Mouse (Mus musculus): ENCODE data around the gene Mypn.

The Mypn gene

DNA sequence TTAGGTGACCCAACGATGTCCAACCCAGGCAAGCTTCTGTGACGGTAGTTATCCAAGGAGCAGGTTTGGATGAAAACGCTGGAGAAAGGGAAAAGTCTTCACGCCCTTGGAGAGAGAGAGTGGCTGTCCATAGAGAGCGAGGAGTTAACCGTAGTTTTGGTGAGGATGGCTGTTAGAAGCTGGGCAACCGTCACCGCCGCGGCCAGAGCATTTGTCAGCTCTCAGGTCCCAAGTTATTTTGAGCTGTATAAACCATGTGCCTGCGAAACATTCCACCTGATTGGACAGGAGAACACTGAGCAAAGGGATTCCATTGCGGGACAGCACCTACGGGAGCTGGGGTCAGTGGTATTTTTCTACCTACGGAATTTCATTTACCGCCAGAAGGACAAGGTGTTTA is at the start of gene Mypn:
TSS of gene Mypn (minus strand) at position 225 of the 400 bp plus-strand sequence.
- no peak for DNase-seq

DNA sequence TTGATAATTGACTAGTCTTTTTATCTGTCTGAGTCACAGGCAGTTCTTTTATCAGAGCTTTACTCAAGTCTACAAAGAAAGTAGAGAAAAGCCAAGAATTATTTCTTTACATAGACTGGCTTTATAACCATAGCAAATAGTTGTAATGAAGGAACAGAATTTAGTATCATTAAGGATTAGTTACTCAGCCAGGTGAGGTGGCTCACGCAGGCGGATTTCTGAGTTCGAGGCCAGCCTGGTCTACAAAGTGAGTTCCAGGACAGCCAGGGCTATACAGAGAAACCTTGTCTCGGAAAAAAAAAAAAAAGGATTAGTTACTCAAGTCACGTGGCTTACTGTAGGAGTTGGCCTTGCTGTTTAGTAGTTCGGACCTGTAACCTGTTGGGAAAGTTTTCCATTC is 44.7 kb upstream of the Mypn start:
- DNase-seq, result no peak

DNA sequence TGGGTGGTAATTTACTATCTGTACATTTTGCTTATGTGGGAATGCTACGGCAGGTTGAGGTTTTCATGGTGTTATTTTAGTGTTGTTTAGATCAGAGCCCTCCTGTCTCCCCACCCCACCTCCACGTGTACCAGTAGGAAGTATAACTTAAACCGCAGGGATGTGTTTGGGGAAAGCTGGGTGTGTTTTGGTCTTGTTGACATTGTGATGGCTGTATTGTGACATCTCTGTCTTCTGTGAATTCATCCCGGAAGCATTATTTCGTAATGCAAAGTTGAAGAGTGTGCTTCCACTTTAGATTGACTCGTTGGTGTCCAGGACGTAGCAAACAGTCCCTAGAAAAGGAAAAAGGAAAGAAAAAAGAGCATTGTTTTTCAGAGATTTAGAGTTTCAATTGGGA is 43.7 kb upstream of the Mypn start:
- DNase-seq, result no peak

DNA sequence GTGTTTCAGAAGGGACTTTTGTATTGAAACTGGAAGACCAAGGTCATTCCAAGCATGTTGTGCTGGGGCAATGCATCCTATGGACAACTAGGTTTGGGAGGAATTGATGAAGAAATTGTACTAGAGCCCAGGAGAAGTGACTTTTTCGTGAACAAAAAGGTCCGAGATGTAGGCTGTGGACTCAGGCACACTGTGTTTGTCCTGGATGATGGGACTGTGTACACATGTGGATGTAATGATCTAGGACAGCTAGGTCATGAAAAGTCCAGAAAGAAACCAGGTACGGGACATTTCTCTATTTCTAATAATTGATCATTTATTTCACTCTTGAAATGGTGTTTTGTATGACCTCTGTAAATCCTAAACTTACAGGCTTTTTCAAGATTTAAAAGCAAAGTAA is 42.1 kb upstream of the Mypn start:
- DNase-seq, result no peak

DNA sequence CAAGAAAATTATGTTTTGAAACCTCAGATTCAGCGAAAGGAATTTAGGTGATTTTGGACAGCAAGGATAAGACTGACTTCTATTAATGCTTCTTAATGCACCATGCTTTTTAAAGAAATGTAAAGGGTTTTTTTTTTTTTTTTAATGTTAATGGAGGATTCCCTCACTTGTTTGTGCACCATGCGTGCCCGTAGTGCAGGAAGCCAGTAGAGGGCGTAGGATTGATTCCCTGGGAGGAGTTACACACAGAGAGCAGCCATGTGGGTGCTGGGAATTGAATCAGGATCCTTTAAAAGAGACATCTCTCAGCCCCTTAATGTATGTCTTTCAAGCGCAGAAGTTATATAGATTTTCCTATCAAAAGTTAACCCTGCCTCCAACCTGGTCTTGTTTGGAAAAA is 41.0 kb upstream of the Mypn start:
- DNase-seq, result peak in 1 of 2 experiments; percentile 9

DNA sequence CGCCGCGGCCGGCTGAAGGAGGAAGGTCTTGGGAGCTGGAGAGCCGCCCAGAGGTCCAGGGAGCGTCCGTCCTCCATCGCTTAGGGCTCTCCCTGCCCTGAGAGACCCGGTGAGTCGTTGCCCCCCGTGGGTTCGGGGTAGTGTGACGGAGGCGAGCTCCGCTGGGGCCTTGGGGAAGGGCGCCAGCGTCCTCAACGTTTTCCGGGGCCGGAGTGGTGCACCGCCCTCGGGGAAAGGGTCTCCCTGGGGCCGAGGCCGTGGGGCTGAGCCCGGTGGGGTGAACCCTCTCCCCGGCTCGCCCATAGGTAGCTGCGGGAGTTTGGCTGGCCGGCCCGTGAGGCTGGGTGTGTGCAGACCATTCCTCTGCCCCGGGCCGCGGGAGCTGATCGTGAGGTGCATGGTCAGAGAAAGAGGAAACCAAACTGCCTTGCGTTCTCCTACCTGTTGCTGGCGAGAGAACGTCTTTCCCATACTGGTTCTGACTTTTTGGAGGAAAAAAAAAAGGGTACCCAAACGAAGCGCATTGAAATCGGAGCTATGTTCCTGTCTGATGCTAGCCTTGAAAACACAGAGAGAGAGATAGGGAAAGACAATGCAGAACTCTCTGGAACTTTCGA is 40.4 kb upstream of the Mypn start:
- no peak for DNase-seq

DNA sequence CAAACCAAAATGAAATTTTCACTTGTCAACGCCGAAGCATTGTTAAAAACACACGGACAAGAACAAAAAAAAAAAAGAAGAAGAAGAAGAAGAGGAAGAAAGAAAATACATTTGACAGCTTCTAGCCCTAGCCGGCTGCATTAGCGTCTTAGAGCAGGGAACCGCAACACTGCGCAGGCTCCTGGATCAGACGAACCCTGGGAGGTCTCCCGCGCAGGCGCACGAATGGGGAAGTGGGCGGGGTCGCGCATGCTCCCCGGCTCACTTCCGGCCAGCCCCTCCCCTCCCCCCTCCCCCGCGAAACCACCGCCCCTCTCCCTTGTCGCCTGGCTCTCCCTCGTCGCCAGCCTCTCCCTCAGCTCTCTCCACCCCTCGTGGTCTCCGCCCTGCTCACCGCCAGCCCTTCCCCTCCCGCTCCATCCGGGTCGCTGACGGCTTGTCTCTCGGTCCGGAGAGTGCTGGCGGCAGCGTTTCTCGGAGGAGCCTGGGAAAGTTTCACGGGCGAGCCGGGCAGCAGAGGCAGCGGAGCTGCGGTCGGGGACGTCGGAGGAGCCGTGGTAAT is 39.8 kb upstream of the Mypn start, which contains the start of gene Herc4:
TSS of gene Herc4 (plus strand) at position 318 of the 562 bp plus-strand sequence.
- peak; percentile 96 to 98 for DNase-seq

DNA sequence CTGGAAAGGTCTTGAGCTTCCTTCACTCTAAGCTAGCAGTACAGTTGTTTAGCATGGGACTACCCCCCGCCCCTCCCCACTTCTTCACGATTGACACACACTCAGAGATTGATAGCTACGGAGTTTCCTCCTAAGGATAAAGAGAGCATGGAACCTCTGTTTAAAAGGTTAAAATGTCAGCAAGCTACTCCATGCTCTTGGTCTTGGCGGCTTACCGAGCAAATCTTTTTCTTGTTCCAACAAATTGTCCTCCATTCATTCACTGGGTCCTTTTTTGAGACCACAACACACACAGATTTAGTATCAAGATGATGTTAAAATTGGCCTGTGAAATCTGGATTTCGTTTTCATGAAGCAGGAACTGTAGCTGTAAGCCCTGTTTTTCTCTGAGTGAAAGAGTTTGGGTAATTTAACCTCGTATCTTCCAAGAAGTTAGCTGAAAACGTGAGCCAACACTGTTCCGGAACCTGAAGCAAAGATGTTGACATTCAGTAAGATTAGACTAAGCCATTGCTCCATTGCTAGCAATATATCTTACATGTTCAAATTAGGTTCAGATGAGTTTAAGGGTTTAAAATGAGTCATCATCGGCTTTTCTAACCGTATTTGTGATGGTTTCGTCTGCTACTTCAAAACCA is 39.2 kb upstream of the Mypn start:
- peak in 1 of 2 experiments; percentile 5 for DNase-seq

DNA sequence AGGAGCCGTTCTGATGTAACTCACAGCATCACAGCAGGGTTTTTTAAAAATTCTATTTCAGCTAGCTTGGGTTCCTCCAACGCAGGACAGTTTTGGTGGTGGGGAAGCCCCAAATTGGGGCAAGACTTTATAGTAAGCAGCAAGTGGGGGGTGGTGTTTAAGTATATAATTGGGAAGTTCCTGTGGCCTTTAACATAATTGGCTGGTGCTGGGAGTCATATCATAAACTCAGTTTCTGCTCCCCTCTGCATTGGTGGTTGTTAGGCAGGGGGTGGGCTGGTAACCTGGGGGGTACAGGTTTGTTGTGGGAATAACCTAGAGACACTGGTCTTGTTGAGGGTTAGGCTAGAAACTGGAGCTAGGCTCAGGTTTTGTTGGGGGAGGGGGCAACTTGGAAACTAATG is 37.1 kb upstream of the Mypn start:
- DNase-seq, result no peak

DNA sequence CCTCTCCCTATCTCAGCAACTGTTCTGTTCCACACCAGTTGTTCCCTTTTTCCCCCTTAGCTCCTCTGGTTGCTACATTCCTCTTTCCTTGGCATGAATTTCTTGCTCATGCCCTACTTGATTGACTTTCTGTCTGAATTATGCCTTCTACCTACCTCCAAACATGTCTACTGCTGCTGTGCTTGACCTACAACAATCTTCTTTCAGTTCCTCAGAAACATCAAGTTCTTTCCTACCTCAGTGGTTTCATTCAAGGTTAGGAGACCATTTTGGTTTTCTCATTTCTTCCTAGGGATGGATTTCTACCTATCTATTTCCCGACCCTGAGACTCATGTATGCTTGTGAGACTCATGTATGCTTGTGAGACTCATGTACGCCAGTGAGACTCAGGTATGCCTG is 36.1 kb upstream of the Mypn start:
- no peak for DNase-seq

DNA sequence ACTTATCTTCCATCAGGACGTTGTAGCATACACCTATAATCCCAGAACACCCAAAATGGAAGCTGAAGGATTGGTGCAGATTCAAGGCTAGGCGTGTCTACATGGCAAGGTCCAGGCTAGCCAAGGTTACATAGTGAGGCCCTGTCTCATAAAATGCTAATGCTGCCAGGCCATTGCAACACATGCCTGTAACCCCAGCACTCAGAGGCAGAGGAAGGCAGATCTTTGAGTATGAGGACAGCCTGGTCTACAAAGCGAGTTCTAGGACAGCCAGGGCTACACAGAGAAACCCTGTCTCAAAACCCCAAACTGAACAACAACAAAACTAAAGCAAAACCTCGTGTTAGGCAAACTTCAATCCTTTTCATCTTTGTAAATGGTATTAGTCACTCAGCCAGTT is 34.3 kb upstream of the Mypn start:
- no peak for DNase-seq

DNA sequence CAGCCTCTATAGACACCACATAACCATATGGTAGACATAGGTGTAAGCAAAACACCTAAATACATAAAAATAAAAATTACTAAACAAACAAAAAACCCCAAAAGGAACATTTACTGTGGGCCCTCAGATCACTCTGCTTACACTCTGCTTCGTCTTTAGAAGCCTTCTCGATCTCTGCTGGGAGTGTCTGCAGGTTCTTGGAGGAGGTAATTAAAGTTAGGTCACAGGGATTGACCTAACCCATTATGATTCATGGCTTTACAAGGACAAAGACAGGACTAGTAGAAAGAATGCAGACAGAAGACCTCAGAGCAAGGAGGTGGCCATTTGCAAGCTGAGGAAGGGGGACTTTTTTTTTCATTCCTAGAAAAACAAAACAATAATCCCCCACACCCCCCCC is 33.5 kb upstream of the Mypn start:
- DNase-seq, result no peak

DNA sequence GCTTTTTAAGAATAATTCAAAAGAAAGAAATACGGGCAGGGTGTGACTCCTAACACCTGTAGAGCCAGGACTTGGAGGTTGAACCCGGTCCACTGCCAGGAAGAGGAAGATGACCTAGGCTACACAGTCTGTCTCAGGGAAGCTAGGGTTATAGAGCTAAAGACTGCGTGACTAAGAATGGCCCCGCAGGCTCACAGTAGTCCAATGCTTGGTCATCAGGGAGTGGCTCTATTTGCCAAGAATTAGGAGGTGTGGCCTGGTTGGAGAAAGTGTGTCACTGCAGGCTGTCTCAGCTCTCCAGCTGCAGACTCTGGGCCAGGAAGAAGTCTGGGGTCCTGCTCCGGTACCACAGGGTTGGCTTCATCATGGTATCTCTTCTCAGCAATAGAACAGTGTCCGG is 32.9 kb upstream of the Mypn start:
- DNase-seq, result no peak

DNA sequence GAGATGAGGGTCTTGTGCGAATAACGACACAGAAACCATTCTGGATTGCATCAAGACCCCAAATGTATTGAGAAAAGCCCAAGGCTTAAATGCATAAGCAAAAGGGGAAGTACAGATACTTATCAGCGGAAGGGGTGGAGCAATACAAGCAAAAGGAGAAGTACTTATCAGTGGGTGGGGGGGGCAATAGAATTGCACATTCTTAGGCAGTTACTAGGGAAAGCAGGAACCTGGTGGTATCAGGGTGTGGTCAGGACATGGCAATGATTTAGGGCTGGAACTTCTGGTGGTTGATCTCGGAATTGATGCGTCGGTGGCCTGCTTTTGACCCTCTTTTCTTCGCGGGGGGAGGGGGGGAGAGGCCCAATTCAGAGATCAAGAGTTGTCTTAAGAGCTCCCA is 32.1 kb upstream of the Mypn start:
- no peak for DNase-seq

DNA sequence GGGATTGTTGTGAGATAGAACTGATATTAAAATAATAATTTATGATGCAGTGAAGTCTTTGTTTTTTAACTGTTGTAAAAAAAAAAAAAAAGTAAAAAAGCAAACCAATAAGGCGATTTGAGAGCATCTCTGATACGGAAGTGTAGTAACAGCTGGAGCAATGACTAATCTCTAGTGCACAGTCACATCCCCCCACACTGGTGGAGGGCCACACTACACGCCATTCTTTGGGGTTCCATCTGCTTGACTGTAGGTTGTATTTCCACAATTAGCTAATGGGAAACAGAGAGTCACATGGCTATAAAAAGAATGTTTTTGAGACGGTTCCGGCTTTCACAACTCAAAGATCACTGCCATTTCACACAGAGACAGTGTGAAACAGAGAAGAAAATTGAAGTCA is 30.4 kb upstream of the Mypn start:
- no peak for DNase-seq

DNA sequence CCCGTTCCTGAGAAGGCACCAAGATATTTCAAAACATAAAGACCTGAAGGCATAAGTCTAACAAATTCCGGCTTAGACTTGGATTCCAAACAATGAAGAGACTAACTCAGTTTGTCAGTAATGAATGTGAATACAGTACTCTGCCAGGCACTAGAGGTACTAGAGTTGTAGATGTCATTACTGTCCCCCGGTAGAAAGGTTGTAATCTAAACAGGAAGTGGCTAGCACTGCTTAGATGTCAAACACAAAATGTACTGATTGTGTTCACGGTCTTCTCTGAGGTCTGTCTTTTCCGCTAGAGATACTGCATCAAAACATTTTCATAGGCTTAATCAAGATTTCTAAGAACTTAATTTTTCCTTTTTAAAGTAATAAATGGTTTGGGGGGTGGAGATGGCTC is 27.9 kb upstream of the Mypn start:
- no peak for DNase-seq

DNA sequence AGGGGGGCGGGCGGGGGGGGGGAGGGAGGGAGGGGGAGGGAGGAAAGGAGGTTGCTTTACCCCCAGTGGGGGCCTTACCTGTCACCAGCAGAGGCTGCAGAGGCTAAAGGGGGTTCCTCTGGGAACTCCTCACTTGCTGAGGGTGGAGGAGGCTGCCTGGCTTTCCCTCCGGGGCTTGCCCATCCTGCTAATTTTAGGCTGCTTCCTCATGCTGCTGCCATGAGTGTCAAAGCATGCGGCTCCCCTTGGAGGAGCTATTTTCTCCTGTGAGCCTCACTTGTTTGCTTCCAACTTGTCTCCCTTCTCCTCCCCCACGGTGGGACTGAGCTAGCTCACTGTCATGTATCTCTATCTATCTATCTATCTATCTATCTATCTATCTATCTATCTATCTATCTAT is 27.1 kb upstream of the Mypn start:
- DNase-seq, result no peak

DNA sequence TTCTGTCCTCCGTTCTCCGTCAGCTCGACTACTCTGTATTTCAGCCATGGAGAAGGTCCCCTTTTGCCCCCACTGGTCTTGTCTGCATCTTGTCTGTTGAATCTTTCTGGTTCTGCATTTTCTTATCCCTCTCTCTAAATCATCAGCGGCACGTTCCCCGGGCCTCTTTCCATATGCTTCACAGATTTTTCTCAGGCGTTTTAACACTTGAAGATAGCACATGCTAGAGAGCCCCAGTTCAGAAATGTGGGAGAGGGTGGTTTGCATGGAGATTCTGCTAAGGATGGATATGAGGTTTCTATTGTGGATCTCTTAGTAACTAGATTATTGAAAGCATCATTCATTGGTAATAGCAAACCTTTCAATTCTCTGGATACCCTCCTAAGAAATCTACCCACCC is 26.5 kb upstream of the Mypn start:
- no peak for DNase-seq

DNA sequence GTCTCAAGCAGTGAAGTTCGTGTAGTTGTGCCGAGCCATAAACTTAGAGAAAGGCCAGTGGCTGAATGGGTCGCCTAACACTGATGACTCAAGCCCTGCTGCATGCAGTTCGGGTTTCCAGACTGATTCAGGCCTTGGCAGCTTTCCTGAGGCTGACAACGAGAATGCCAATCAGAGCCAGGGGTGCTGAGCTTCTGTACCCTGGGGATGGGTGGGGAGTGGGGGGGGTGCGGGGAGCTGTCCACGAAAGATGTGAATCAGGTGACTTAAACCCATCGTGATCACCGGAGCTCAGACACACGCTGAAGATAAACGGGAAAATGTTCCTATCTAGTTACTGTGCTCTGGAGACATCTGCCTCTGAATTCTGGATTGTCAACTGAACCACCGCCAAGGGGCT is 20.6 kb upstream of the Mypn start:
- no peak for DNase-seq

DNA sequence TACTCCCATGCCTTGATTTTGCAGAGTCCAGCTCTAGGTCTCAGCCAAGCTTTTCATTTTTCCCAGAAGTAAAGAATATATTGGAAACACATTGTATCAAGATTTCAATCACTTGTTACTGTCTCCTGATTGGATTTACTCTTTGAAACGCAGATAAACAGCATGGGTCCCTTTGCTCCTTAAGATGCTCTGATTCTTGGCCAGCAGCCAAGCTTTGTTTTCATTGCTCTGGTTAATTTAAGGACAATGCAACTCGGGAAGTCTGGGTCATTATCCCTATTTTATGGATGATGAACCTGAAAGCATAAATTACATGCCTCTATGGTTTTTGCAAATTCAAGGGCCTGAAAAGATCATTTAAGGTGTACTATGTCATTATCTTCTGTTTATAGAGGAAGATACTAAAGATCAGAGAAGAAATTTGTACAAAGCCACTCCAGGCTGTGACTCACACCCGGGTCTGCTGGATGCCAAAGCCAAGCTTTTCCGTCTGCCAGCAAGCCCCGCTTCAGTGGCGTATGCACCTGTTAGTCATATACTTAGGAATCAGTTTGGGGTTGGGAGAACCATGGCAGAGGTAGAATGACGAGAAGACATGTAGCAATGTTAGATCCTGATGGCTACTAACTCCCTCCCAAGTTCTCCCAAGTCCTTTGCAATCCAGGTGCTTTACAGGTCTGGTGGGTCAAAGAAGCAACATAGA is 17.5 kb upstream of the Mypn start:
- peak in 1 of 2 experiments; percentile 42 for DNase-seq

DNA sequence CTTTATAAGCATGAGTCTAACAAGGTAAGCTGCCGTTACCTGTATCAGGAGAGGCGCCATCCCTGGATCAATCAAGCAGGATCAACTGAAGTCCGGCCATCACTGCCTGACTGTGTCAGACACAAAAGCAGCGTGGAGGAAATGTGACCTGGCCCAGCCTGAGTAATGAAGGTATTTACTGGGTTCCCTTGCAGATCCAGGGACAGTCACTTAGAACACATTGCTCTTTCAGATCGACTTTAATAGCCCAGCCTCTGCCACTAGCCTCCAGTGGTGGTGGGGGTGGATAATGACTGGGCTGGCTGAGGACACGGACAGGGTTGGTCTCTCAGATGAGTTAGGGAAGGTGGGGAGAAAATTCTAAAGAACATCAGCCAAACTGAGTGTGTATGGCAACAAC is 5.1 kb upstream of the Mypn start:
- no peak for DNase-seq

DNA sequence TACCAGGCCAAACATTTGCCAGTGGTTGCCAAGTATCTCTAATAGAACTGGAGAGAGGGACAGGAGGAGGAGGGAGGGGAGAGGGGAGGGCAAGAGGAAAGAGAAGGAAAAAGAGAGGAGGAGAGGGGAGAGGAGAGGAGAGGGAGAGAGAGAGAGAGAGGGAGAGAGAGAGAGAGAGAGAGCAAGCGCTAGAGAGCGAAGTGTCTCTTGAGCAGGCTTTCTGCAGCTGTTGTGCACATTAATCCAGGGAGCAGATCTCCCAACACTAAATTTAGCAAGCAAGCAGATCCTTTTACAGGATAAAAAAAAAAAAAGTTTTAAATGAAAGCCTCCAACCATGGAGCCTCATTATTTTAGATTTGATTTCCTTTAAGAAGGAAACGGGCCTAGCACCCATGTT is 750 bp downstream of the Mypn start:
- no peak for DNase-seq

DNA sequence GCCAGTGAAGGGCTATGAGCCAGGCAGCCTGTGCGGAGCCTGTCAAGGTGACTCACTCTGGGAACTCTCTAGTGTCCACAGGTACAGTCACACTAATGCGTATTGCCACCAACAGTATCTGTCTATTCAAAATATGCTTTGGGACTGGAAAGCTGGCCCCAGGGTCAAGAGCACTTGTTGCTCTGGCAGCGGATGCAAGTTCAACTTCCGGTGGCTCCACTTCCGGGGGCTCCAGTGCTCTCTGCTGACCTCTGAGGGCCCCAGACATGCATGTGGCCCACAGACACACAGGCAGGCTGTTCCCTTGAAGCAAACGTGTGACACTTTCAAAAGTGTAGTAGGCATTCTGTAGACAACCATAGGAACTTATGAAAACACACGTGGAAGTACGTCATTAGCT is 2.2 kb downstream of the Mypn start:
- no peak for DNase-seq

DNA sequence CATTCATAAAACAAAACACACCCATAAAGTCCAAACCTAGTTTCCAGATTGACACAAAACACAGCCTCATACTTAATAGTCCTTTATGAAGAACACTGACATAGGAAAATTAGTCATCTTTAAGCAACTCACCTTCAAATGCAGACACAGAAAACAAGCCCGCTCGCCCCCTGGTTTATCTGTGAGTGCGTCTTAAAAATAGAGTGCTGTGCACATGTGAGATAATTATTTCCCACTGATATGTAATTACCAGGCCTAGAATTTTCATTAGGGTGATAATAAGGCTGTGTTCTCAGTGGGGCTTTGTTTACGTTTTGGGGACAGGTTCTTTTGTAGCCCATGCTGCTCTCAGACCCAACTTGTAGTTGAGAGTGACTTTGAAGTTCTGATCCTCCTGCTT is 4.7 kb downstream of the Mypn start:
- no peak for DNase-seq

Data from cerebellum, postnatal 25 days (tissue).